Comparison of ENCODE assay signal across 29 mouse cellular contexts in genomic region chr14:21744169-21744568, GRCm38 (mm10). TPM values are rescaled to one million over a fixed set of nuclear protein-coding genes. Genes with fewer than 3 reads are reported as not detected.
A peak's percentile ranks its signal among the peaks of the same experiment; 100 is the strongest.
DNase-seq lines count a peak whose midpoint lies in the region; ATAC-seq and TF ChIP-seq lines count a peak whose summit lies in the region.
"Had no signal": no experiment of that assay in that cellular context is flagged by ENCODE, and none has a peak within 500 bp of the region (broad histone marks: within the 10 kb centered on the region; RNA-seq: fewer than 3 reads in every experiment).

No protein-coding gene starts in this region.

- H3K79me2 ChIP-seq in macrophage (ENCODE audit: inconsistent target): no peaks in the 10 kb centered on the region

- H3K4me3 ChIP-seq in gastrocnemius, adult 2 months: peak overlapping the region; percentile 74
- H3K4me3 ChIP-seq in macrophage (ENCODE audit: inconsistent target): no peak overlapping the region
- no peak overlapping the region for H3K4me3 ChIP-seq in liver, postnatal 0 days (ENCODE audit: low read depth, low read length)
- H3K4me3 ChIP-seq: embryonic facial prominence, embryonic 13.5 days; erythroblast, embryonic 14.5 days; forebrain, embryonic 12.5 days; forebrain, embryonic 15.5 days; heart, embryonic 10.5 days; heart, embryonic 15.5 days; hindbrain, embryonic 10.5 days; hindbrain, embryonic 13.5 days had no signal

- DNase-seq in gastrocnemius, adult 2 months: peak; percentile 19
- no peak for DNase-seq in gastrocnemius, adult 8-10 months (ENCODE audit: low spot score in 2 of 2)
- peak; percentile 30 for DNase-seq in retina, postnatal 1 day
- no peak for DNase-seq in retina, embryonic 14.5 days (ENCODE audit: low spot score)
- DNase-seq in urinary bladder, postnatal 10 days (ENCODE audit: low spot score): no peak
- DNase-seq in liver, postnatal 0 days: no peak
- DNase-seq: adrenal gland, adult 8-10 months; adrenal gland, postnatal 25 days; cerebellum, adult 2 months; cerebellum, adult 9-11 months; cerebellum, postnatal 25 days; gastrocnemius, postnatal 14 days; heart, adult 18-20 months; heart, postnatal 10 days; heart, postnatal 36 days had no signal

- peak overlapping the region; percentile 96 for H3K27ac ChIP-seq in gastrocnemius, adult 2 months
- peak overlapping the region; percentile 85 for H3K27ac ChIP-seq in macrophage
- H3K27ac ChIP-seq in liver, postnatal 0 days (ENCODE audit: low read depth): no peak overlapping the region
- H3K27ac ChIP-seq: embryonic facial prominence, embryonic 13.5 days; forebrain, embryonic 12.5 days; forebrain, embryonic 15.5 days; heart, embryonic 10.5 days; heart, embryonic 15.5 days; hindbrain, embryonic 10.5 days; hindbrain, embryonic 13.5 days had no signal

- intact Hi-C loops in gastrocnemius, adult 2 months (cut with DNase I): loop anchor here (5.0 kb wide), 1 partner anchor 622 kb away; no protein-coding TSS in a partner anchor

- no peaks in the 10 kb centered on the region for H3K27me3 ChIP-seq in liver, postnatal 0 days (ENCODE audit: insufficient read depth, low read length)
- H3K27me3 ChIP-seq: forebrain, embryonic 15.5 days; heart, embryonic 15.5 days had no signal

- no peak overlapping the region for H3K4me2 ChIP-seq in liver, postnatal 0 days (ENCODE audit: low read depth, low read length)
- H3K4me2 ChIP-seq: embryonic facial prominence, embryonic 13.5 days; forebrain, embryonic 12.5 days; forebrain, embryonic 15.5 days; heart, embryonic 15.5 days; hindbrain, embryonic 13.5 days had no signal

- no peak overlapping the region for H3K9ac ChIP-seq in liver, postnatal 0 days (replicated peaks)
- H3K9ac ChIP-seq: embryonic facial prominence, embryonic 13.5 days; forebrain, embryonic 12.5 days; forebrain, embryonic 15.5 days; heart, embryonic 15.5 days; hindbrain, embryonic 13.5 days had no signal

- no peak for TF ChIP-seq CTCF in gastrocnemius, adult 2 months (IDR thresholded peaks at IDR 0.05)
- TF ChIP-seq CTCF in liver, postnatal 0 days (IDR thresholded peaks at IDR 0.05; ENCODE audit: low read depth): no peak

- 100% methylated on average over 1 of the region's 1 CpGs for WGBS in macrophage (ENCODE audit: missing documents)
- 69% methylated on average over 1 of the region's 1 CpGs for WGBS in liver, postnatal 0 days (ENCODE audit: insufficient replicate concordance)

- no peaks in the 10 kb centered on the region for H3K9me3 ChIP-seq in liver, postnatal 0 days (ENCODE audit: low read length)
- H3K9me3 ChIP-seq: embryonic facial prominence, embryonic 13.5 days; forebrain, embryonic 12.5 days; forebrain, embryonic 15.5 days; heart, embryonic 10.5 days; heart, embryonic 15.5 days; hindbrain, embryonic 10.5 days; hindbrain, embryonic 13.5 days had no signal

- no peaks in the 10 kb centered on the region for H3K36me3 ChIP-seq in macrophage (ENCODE audit: inconsistent target)
- no peaks in the 10 kb centered on the region for H3K36me3 ChIP-seq in liver, postnatal 0 days (replicated peaks; ENCODE audit: insufficient read depth, low read length)
- H3K36me3 ChIP-seq: embryonic facial prominence, embryonic 13.5 days; forebrain, embryonic 12.5 days; forebrain, embryonic 15.5 days; heart, embryonic 10.5 days; heart, embryonic 15.5 days; hindbrain, embryonic 10.5 days; hindbrain, embryonic 13.5 days had no signal

- TF ChIP-seq EP300 in liver, postnatal 0 days (IDR thresholded peaks at IDR 0.05; ENCODE audit: low read depth): no peak

- no peaks in the 10 kb centered on the region for H3K4me1 ChIP-seq in liver, postnatal 0 days (ENCODE audit: insufficient read depth)
- H3K4me1 ChIP-seq: forebrain, embryonic 12.5 days; forebrain, embryonic 15.5 days; hindbrain, embryonic 13.5 days had no signal

- ATAC-seq in liver, postnatal 0 days: no peak
- ATAC-seq: activated CD4-positive, CD25-positive, alpha-beta regulatory T cell, adult 4 months; forebrain, embryonic 15.5 days; hindbrain, embryonic 16.5 days had no signal

RNA-seq across cellular contexts. Expression of gene Samd8, which starts 6.2 kb away (rescaled TPM):
- total RNA-seq in gastrocnemius, adult 2 months (2021): 10 to 100 TPM; 57.3 to 63.4 TPM
- 10 to 100 TPM; 67.9 to 82.1 (median 78.9) TPM for total RNA-seq in gastrocnemius, adult 8-10 months (2022)
- total RNA-seq in macrophage (2018; cell fraction: chromatin; rRNA removed): 100 to 1,000 TPM in 6 of 26 experiments, 10 to 100 TPM in 20; 26.6 to 175 (median 64.8) TPM
- 10 to 100 TPM; 30.7 to 90.8 (median 44.6) TPM for total RNA-seq in macrophage (2018; cell fraction: cytosol; rRNA removed)
- 100 to 1,000 TPM in 4 of 26 experiments, 10 to 100 TPM in 22; 34.6 to 124 (median 59.9) TPM for total RNA-seq in macrophage (2018; cell fraction: nucleus; rRNA removed)
- polyA plus RNA-seq in macrophage (2018): 21.8 to 35.5 TPM (median 29.3 TPM) in 3 replicates
- 3.8 and 4.1 TPM in 2 replicates for polyA plus RNA-seq in liver, postnatal 0 days (2015; fragmentation: Nextera tagmentation; extraction: Ambion mirVana)

RNA-seq across cellular contexts. Expression of gene Dusp13, which starts 6.8 kb away (rescaled TPM):
- total RNA-seq in gastrocnemius, adult 2 months (2021): 100 to 1,000 TPM; 194 to 238 TPM
- total RNA-seq in gastrocnemius, adult 8-10 months (2022): 100 to 1,000 TPM; 220 to 268 (median 238) TPM
- 1 to 10 TPM in 18 of 26 experiments, under 1 TPM in 1, not detected in 7; 0.79 to 5.4 (median 2.5) TPM for total RNA-seq in macrophage (2018; cell fraction: chromatin; rRNA removed)
- total RNA-seq in macrophage (2018; cell fraction: cytosol; rRNA removed): 1 to 10 TPM in 8 of 26 experiments, under 1 TPM in 16, not detected in 2; 0.18 to 1.9 (median 0.76) TPM
- total RNA-seq in macrophage (2018; cell fraction: nucleus; rRNA removed): 1 to 10 TPM in 14 of 26 experiments, under 1 TPM in 6, not detected in 6; 0.54 to 5.2 (median 1.8) TPM
- polyA plus RNA-seq in macrophage (2018): 0.35 to 1.4 TPM (median 0.57 TPM) in 3 replicates
- 0.24 TPM in 1 of 2 replicates, not detected in the other for polyA plus RNA-seq in liver, postnatal 0 days (2015; fragmentation: Nextera tagmentation; extraction: Ambion mirVana)
- total RNA-seq: adrenal gland, postnatal 25 days; common myeloid progenitor, adult 5-6 weeks had no signal
- polyA plus RNA-seq: activated CD4-positive, CD25-positive, alpha-beta regulatory T cell, adult 4 months; brain, embryonic 14.5 days; erythroblast, embryonic 14.5 days; forebrain, embryonic 12.5 days; forebrain, embryonic 15.5 days; heart, embryonic 10.5 days; heart, embryonic 15.5 days; hindbrain, embryonic 10.5 days; hindbrain, embryonic 13.5 days; hindbrain, embryonic 16.5 days had no signal

RNA-seq across cellular contexts. Expression of gene Dupd1, which starts 29.8 kb away (rescaled TPM):
- 10 to 100 TPM; 33.6 to 58.6 TPM for total RNA-seq in gastrocnemius, adult 2 months (2021)
- total RNA-seq in gastrocnemius, adult 8-10 months (2022): 10 to 100 TPM; 23.7 to 47.1 (median 35.0) TPM
- not detected for total RNA-seq in macrophage (2018; cell fraction: chromatin; rRNA removed)
- not detected for total RNA-seq in macrophage (2018; cell fraction: cytosol; rRNA removed)
- not detected for total RNA-seq in macrophage (2018; cell fraction: nucleus; rRNA removed)
- polyA plus RNA-seq in macrophage (2018): not detected in 3 replicates
- polyA plus RNA-seq in liver, postnatal 0 days (2015; fragmentation: Nextera tagmentation; extraction: Ambion mirVana): 0.15 TPM in 1 of 2 replicates, not detected in the other
- total RNA-seq: common myeloid progenitor, adult 5-6 weeks; ES-E14; heart, postnatal 36 days had no signal
- polyA plus RNA-seq: activated CD4-positive, CD25-positive, alpha-beta regulatory T cell, adult 4 months; cerebellum, adult 2 months; forebrain, embryonic 12.5 days; forebrain, embryonic 15.5 days; hindbrain, embryonic 16.5 days had no signal

Comparison
In these comparisons a context has a peak if more than half of its experiments do, and no peak if none do; other contexts are left out.
1. DNase-seq: peak in gastrocnemius, adult 2 months (single experiment) and retina, postnatal 1 day (single experiment); none in gastrocnemius, adult 8-10 months (0 of 2), retina, embryonic 14.5 days (single experiment), urinary bladder, postnatal 10 days (single experiment) and liver, postnatal 0 days (single experiment).